Mouse (Mus musculus): Measurements from ENCODE around the gene Gm45844.
A peak's percentile ranks its signal among the peaks of the same experiment; 100 is the strongest.
"Not testable (repeated sequence)": the region's sequence is repeated elsewhere in the genome, so short reads cannot be mapped to it uniquely, and the experiment has no call there.

Gene Gm45844

DNA sequence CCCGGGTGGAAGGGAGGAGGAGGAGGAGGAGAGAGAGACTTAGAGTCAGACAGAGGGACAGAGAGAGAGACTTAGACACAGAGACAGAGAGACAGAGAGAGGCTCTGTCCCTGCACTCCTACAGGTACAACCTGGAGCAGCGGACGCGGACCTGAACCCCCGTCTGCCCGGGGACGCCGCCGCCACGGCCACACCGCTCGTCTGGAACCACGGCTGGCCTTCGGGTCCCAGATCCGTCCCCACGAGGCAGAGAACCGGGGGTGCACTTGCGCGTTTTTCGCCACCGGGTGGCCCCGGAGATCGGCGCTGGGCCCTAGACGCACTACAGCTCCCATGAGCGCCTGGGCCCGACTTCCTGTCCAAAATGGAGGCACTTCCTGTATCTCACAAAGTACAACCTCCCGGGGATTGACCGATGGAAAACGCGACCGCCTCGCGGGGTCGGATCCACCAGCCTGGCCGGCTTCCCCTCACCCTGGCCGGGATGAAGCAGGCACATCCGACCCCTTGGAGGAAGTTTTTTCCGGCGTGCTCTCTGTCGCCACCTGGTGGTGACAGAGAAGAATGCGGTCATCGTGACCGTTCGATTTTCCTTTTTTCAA lies at the start of gene Gm45844:
Gene Gm45844 (minus strand): TSS at position 324 of the 602 bp plus-strand sequence.
- peak; percentile 93 for DNase-seq

DNA sequence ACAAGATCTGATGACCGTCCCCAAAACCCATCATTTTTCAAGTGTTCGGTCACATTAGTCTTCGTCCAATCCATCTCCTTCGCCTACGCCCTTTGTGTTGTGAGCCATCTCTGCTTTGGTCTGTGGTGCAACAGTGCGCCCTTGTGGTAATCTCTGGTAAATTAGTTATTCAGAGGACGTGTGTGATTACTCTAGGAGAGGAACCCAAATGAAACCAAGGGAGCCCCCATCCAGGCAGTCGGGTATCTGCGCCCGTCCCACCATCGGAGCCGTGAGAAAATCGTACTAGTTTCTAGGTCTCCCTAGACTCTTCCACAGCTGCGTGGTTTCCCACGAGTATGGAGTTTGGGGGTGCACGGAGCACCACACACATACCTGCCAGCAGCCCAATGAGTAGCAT lies 17.5 kb upstream of the Gm45844 start:
- DNase-seq: peak in 1 of 2 experiments; percentile 70

DNA sequence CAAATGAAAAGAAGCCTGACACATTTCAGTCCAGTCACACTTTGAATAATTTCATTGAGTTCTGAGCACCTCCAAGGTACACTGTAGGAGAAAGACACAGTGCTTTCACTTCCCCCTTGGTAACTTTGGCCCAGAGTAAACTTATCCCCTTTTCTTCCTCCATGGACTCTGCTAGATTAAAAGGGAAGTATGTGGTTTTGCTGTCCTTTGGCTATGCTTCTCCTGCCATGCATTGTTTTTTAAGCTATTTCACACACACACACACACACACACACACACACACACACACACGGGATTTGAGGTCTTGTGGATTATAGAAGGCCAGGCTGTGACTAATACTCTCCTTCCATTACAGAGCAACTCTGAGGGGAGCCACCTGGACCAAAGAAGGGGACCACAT lies 3.3 kb upstream of the Gm45844 start:
- DNase-seq: no peak

DNA sequence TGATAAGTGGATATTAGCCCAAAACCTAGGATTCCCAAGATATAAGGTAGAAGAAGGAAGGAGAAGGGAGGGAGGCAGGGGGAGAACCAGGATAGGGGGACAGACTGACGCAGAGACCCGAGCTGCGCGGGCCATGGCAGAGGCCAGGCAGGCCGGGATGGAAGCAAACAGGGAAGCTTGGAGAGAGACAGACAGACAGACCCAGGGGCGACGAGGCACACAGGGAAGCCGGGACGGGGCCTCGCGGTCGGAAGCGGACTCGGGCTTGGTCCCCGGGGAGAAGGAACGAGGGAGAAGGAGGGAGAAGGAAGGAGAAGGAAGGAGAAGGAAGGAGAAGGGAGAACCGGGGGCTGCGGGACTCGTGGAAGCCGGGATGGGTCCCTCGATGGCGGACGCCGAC lies 533 bp downstream of the Gm45844 start:
- DNase-seq: peak in 1 of 2 experiments; percentile 49

DNA sequence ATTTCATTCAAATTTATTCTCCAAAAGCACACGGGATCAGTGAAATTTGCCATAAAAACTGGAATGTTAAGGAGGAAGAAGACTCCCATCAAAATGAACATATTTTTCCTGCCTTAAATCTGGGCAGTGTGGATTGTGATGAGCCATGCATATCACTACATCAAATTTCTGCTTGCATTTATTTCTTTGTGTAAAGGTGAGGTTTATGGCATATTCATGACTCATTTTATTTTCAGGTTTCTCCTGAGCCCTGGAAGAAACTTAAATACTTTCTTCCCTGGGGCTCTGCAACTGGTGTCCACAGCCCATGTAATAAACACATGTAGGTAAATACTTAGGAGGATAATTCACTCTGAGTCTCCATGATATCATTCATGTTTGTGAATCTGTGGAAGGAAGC lies 30.9 kb downstream of the Gm45844 start, which contains the start of gene Vmn2r29:
Gene Vmn2r29 (minus strand): TSS at position 101 of the 400 bp plus-strand sequence.
- not testable (repeated sequence) for DNase-seq

DNA sequence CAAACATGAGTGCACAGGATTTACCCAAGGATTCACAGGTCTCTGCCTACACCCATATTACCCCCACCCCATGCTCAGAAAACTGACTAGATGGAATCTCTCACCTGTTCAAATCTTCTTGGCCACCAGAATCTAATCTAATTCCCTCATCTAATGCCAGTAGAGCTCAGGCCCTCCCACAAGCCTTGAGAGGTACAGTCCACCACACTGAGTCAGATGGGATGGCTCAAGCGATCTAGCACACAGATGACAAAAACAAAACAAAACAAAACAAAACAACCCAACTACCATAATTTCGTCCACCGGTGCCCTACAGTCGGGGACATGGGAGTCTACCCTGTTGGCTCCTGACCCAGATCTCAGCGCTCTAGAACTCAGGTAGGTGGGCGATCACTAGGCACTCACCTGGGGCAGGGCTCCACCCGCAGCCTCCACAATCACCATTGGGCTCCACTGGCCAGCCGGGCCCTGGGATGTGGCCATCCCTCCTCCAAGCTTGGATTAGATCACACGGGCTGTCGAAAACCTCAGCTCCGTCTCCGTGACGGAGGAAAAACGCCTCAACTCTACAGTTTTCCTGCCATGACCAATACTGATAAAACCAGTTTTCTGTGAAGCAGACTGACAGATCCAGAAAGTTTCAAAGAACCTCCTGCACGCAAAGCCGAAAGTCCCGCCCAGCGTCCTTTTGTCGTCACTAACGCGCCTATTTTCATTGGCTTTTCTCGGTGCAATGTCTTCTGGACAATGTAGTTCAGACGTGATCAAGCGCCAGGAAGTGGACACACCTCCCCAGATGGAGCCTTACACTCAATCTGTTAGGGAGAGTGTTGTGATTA lies 68.6 kb downstream of the Gm45844 start, which contains the start of gene Zfp772:
Gene Zfp772 (minus strand): TSS at position 686 of the 839 bp plus-strand sequence.
- peak; percentile 53 to 57 for DNase-seq

DNA sequence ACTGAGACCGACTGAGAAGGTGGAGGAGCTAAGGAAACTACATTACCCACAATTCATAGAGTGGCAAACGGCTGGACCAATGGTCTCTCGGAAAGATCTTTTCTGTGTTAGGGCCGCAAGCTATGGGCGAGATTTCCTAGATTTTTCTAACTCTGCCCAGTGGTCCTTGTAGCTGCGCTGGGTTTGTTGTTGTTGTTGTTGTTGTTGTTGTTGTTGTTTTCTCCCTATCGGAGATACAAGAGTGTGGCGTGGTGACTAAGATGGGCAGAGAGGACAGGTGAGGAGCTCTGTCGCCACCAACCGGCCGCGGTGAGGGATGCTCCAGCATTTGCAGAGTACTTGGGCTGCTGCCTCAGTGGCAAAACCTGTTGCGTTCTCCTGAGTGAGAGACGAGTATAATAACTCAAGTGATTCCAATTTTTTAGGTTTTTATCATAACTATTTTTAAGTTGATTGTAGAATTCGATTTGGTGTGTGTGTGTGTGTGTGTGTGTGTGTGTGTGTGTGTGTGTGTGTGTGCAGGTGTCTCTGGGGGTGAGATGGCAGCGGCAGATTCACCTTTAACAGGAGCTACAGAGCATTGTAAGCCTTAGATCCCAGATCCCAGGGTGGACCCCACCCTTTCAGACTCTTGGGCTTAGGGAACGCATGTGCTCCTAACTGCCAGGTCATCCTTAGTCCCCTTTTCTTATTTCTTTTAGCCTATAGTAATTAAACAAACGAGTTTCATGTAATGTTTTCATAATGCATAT lies 89.7 kb downstream of the Gm45844 start:
- DNase-seq: peak; percentile 55 to 74

DNA sequence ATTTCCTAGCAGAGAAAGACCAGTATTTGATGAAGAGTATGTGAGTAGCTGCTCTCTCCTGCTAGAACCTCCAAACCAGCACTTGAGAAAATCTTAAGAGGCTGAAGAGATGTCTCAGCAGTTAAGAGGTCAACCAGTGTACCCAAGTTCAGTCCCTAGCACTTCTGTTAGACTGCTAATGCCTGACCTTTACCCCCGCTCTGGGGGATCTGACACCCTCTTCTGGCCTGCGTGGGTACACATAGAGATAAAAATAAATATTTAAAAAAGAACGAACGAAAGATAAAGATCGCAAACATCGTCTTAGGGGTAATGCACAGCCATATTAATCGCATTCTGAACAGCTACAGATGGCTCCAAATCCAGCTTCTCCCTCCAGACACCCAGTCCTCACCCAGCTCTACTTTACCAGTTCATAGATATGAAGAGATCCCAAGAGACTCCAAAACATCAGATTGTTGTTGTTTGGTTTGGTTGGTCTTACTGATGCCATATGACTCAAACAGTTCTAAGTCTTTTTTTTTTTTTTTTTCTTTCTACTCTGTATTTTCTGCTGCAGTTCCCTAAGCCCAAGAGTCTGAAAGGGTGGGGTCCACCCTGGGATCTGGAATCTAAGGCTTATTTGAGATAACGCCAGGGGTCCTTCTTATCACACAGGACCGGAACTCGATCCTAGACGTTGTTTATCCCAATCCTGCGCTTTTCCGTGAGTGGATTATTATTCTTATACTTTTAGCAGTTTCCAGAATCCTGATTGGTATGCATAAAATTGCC lies 90.5 kb downstream of the Gm45844 start:
- no peak for DNase-seq

DNA sequence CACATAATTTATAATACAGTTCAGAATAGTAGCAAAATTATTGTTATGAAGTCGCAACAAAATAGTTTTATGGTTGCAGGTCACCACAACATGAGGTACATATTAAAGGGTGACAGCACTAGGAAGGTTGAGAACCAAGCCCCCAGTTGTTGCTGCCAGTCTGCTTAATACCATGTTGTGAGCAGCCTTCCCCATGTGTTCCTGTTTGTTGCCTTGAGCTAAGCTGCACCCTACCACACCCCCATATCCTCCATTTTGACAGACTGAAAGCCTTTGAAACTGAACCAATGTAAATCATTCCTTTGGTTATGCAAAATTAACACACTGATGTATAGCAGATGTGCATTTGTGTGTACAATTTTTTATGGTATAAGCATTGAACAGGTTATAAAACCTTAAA lies 92.2 kb downstream of the Gm45844 start:
- DNase-seq: no peak

DNA sequence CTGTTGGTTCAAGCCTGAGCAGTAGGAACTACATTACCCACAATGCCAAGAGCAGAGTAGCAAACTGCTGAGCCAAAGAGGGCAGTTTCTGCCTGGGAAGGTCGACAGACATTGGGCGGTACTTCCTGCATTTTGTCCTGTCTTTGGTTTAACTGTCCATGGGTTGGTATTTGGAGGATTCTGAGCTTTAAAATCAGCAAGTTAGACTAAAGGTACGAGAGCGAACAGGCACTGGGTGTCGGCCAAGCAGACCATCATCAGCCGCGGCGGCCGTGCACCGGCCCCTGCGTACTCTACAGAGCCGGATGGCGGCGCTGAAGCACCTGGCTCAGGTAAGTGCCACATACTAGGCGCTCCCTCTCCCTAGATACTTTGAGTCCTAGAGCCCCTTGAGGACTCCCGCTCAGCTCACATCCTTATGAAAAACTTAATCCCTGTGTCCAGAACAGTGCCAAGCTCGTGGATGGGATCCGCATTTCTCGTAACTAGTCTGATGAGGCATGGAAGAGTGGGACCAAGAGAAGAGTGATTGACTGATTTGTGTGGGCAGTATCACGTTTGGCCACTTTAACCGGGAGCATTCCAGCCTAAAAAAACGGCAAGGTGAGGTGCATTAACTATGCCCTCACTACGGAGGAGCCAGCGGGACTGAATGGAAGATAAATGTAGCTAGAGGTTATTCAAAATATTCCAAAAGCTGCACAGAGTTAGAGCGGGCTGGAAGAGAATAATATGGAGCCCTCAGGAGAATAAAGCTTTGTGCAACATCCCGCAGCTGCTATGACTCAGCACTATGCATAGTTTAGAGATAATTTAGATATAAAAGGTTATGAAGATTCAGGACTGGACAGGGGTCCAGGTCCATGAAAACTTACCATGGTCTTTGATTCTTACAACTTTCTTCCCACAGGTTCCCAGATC lies 106.6 kb downstream of the Gm45844 start, which contains the start of gene Zfp418:
Gene Zfp418 (plus strand): TSS at position 104 of the 921 bp plus-strand sequence.
- peak; percentile 51 to 53 for DNase-seq
